Mouse (Mus musculus): ENCODE data around the gene Rdm1. TPM values are rescaled to one million over a fixed set of nuclear protein-coding genes. Genes with fewer than 3 reads are reported as not detected.
"Not testable (repeated sequence)": the region's sequence is repeated elsewhere in the genome, so short reads cannot be mapped to it uniquely, and the experiment has no call there.

The Rdm1 gene
- polyA plus RNA-seq, 1 experiment from 2014 or later, result 52.1 TPM

DNA sequence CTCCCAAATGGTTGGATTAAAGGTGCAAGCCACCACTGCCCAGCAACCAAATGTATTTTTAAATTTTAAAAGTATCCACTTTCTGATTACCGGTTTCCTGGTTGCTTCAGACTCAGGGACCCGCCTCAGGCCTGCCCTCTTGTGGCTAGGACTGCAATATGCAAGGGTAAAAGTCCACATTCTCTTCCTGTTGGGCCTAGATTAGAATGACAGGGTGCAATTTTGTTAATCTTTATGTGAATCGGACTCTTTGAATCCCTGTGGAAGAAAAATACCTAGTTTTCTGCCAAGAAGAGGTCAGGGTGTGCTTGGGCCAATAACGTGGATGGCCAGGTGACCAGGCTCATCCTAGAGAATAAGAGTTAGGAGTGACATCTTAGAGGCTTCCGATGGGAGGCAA lies 37.6 kb upstream of the Rdm1 start:
- no peaks in the 10 kb centered on the region for H3K27me3 ChIP-seq (ENCODE audit: control insufficient read depth, insufficient read depth, low read depth, low read length)
- no peaks in the 10 kb centered on the region for H3K4me1 ChIP-seq (replicated peaks; ENCODE audit: control insufficient read depth, insufficient read depth, low read length)
- no peak for ATAC-seq (ENCODE audit: low read depth)
- H3K9me3 ChIP-seq (ENCODE audit: control insufficient read depth, low read length), result no peaks in the 10 kb centered on the region
- no peaks in the 10 kb centered on the region for H3K36me3 ChIP-seq (ENCODE audit: control insufficient read depth, insufficient read depth, low read length)
- H3K27ac ChIP-seq (ENCODE audit: low read length), result no peak overlapping the region
- H3K4me2 ChIP-seq (ENCODE audit: low read depth, low read length), result no peak overlapping the region
- H3K9ac ChIP-seq (ENCODE audit: low read length), result no peak overlapping the region
- WGBS, result 30% methylated on average over 5 of the region's 5 CpGs
- H3K4me3 ChIP-seq (ENCODE audit: low read length), result no peak overlapping the region

DNA sequence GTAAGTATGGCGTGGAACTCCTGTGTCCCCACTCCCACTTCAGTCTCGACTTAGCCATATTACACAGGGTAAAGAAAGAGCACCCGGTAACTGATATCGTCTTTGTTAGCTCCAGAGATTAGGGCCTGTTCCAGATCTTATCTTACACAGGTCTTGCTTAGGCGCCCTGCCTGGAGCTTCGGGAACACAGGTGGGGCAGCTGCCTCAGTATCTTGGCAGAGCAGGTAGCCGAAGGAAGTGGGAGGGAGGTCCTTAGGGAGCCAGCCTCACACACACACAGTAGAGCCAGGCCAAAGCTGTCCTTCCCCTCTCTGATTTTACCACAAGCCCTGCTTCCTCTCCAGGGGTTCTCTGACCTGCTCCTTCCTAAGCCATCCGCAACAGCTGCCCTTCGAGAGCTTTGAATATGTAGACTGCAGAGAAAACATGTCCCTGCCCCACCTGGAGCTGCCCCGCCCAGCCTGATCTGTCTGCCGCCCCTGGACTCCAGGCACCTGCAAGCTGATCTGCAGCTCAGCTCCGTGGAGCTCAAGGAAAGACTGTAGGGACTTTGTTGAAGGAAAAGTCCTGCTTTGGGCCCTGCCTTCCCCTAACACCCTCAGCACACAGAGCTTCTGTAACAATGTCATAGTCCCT lies 36.9 kb upstream of the Rdm1 start:
- no peaks in the 10 kb centered on the region for H3K27me3 ChIP-seq (ENCODE audit: control insufficient read depth, insufficient read depth, low read depth, low read length)
- 58% methylated on average over 12 of the region's 12 CpGs for WGBS
- H3K4me2 ChIP-seq (ENCODE audit: low read depth, low read length), result no peak overlapping the region
- no peak for ATAC-seq (ENCODE audit: low read depth)
- H3K9me3 ChIP-seq (ENCODE audit: control insufficient read depth, low read length), result no peaks in the 10 kb centered on the region
- H3K4me3 ChIP-seq (ENCODE audit: low read length), result no peak overlapping the region
- H3K4me1 ChIP-seq (replicated peaks; ENCODE audit: control insufficient read depth, insufficient read depth, low read length), result no peaks in the 10 kb centered on the region
- no peaks in the 10 kb centered on the region for H3K36me3 ChIP-seq (ENCODE audit: control insufficient read depth, insufficient read depth, low read length)
- no peak overlapping the region for H3K9ac ChIP-seq (ENCODE audit: low read length)
- H3K27ac ChIP-seq (ENCODE audit: low read length), result no peak overlapping the region

DNA sequence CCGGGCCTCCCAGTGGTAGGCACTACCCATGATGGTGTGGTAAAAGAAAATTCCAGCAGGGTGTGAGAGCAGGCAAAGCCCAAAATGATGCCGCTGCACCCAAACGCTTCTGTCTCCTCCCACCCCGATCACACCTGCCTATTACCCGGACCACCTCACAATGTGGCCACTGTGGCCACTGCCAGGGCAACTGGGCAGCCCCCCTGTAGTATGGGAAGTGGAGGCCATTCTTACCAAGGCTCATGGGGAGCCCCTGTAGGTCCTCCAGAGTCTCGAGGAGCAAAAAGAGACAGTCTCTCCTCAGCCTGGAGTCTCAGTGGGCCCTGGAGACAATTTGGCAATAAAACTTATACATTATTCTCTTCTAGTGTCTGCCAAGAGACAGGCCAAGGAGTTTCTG lies 27.8 kb upstream of the Rdm1 start, which contains the start of gene Gm11634:
Gene Gm11634, minus strand, starts transcription at position 101 of the 400 bp plus-strand sequence.
- no peaks in the 10 kb centered on the region for H3K9me3 ChIP-seq (ENCODE audit: control insufficient read depth, low read length)
- ATAC-seq (ENCODE audit: low read depth), result no peak
- 68% methylated on average over 6 of the region's 6 CpGs for WGBS
- no peaks in the 10 kb centered on the region for H3K27me3 ChIP-seq (ENCODE audit: control insufficient read depth, insufficient read depth, low read depth, low read length)
- no peak within 1 kb of the TSS for H3K9ac ChIP-seq (ENCODE audit: low read length)
- H3K4me2 ChIP-seq (ENCODE audit: low read depth, low read length), result no peak within 1 kb of the TSS
- H3K4me1 ChIP-seq (replicated peaks; ENCODE audit: control insufficient read depth, insufficient read depth, low read length), result no peaks in the 10 kb centered on the region
- no peak within 1 kb of the TSS for H3K4me3 ChIP-seq (ENCODE audit: low read length)
- no peak within 1 kb of the TSS for H3K27ac ChIP-seq (ENCODE audit: low read length)
- H3K36me3 ChIP-seq (ENCODE audit: control insufficient read depth, insufficient read depth, low read length), result no peaks in the 10 kb centered on the region

DNA sequence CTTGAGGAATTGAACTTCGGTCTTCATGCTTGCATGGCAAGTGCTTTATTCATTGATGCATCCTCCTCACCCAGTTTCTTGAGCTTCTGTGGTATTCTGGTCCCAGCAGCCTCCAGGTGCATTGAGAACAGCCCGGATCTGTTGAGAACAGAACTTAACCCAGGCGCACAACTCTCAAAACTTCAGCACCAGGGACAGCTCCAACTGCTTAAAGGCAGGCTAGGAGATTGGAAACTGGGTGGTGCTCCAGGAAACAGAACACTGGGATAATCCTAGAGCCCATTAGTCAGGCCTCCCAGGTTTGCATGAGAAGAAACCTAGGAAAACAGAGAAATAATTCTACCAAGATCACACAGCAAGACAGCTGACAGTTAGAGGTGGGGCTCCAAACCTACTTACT lies 24.5 kb upstream of the Rdm1 start:
- Histone ChIP-seq H3K9ac (ENCODE audit: low read length) (no peak overlapping the region), H3K36me3 (ENCODE audit: control insufficient read depth, insufficient read depth, low read length) (no peaks in the 10 kb centered on the region), H3K4me3 (ENCODE audit: low read length) (no peak overlapping the region), H3K4me1 (replicated peaks; ENCODE audit: control insufficient read depth, insufficient read depth, low read length) (no peaks in the 10 kb centered on the region), H3K9me3 (ENCODE audit: control insufficient read depth, low read length) (no peaks in the 10 kb centered on the region), H3K27ac (ENCODE audit: low read length) (no peak overlapping the region), H3K27me3 (ENCODE audit: control insufficient read depth, insufficient read depth, low read depth, low read length) (no peaks in the 10 kb centered on the region), H3K4me2 (ENCODE audit: low read depth, low read length) (no peak overlapping the region)
- WGBS, result 9% methylated on average over 3 of the region's 3 CpGs
- no peak for ATAC-seq (ENCODE audit: low read depth)

GRCm38 (mm10) chr11:101604116-101604515 lies 22.9 kb upstream of the Rdm1 start:
- Histone ChIP-seq H3K9ac (ENCODE audit: low read length) (no peak overlapping the region), H3K9me3 (ENCODE audit: control insufficient read depth, low read length) (no peaks in the 10 kb centered on the region), H3K4me3 (ENCODE audit: low read length) (no peak overlapping the region), H3K36me3 (ENCODE audit: control insufficient read depth, insufficient read depth, low read length) (no peaks in the 10 kb centered on the region), H3K4me2 (ENCODE audit: low read depth, low read length) (peak overlapping the region; percentile 62), H3K27ac (ENCODE audit: low read length) (no peak overlapping the region), H3K4me1 (replicated peaks; ENCODE audit: control insufficient read depth, insufficient read depth, low read length) (no peaks in the 10 kb centered on the region), H3K27me3 (ENCODE audit: control insufficient read depth, insufficient read depth, low read depth, low read length) (no peaks in the 10 kb centered on the region)
- no peak for ATAC-seq (ENCODE audit: low read depth)
- WGBS, result 5% methylated on average over 3 of the region's 3 CpGs

- H3K4me1 ChIP-seq (replicated peaks; ENCODE audit: control insufficient read depth, insufficient read depth, low read length); H3K9me3 ChIP-seq (ENCODE audit: control insufficient read depth, low read length); H3K36me3 ChIP-seq (ENCODE audit: control insufficient read depth, insufficient read depth, low read length); H3K27ac ChIP-seq (ENCODE audit: low read length); H3K27me3 ChIP-seq (ENCODE audit: control insufficient read depth, insufficient read depth, low read depth, low read length): not testable (repeated sequence)
- Histone ChIP-seq H3K4me2 (ENCODE audit: low read depth, low read length) (peak overlapping the region; percentile 62), H3K4me3 (ENCODE audit: low read length) (peak overlapping the region; percentile 35), H3K9ac (ENCODE audit: low read length) (0 out of 2 replicates have a peak overlapping the region, but pooled peaks have one; percentile 33)
- WGBS, result 1% methylated on average over 28 of the region's 30 CpGs
- peak; percentile 84 for ATAC-seq (ENCODE audit: low read depth)
Observed at GRCm38 (mm10) chr11:101604531-101605453, 22.2 kb upstream of the Rdm1 start.

DNA sequence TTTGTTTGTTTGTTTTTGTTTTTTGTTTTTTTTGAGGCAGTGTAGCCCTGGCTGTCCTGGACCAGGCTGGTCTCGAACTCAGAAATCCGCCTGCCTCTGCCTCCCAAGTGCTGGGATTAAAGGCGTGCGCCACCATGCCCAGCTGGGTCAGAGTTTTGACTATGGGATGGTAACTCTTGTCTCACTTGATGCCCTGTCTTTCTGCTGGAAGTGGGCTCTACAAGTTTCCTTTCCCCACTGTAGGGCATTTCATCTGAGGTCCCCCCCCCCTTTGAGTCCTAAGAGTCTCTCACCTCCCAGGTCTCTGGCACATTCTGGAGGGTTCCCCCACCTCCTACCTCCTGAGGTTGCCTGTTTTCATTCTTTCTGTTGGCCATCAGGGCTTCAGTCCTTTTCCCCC lies 19.9 kb upstream of the Rdm1 start:
- not testable (repeated sequence) for ATAC-seq (ENCODE audit: low read depth); H3K27me3 ChIP-seq (ENCODE audit: control insufficient read depth, insufficient read depth, low read depth, low read length); H3K9ac ChIP-seq (ENCODE audit: low read length); H3K9me3 ChIP-seq (ENCODE audit: control insufficient read depth, low read length); H3K27ac ChIP-seq (ENCODE audit: low read length); H3K4me2 ChIP-seq (ENCODE audit: low read depth, low read length); H3K4me3 ChIP-seq (ENCODE audit: low read length); H3K4me1 ChIP-seq (replicated peaks; ENCODE audit: control insufficient read depth, insufficient read depth, low read length); H3K36me3 ChIP-seq (ENCODE audit: control insufficient read depth, insufficient read depth, low read length)
- 80% methylated on average over 4 of the region's 4 CpGs for WGBS

- no peak overlapping the region for H3K4me3 ChIP-seq (ENCODE audit: low read length)
- no peak overlapping the region for H3K27ac ChIP-seq (ENCODE audit: low read length)
- ATAC-seq (ENCODE audit: low read depth), result peak; percentile 34; the same call in 1 of the 2 replicates
- no peaks in the 10 kb centered on the region for H3K4me1 ChIP-seq (replicated peaks; ENCODE audit: control insufficient read depth, insufficient read depth, low read length)
- H3K9ac ChIP-seq (ENCODE audit: low read length), result no peak overlapping the region
- no peaks in the 10 kb centered on the region for H3K9me3 ChIP-seq (ENCODE audit: control insufficient read depth, low read length)
- no peaks in the 10 kb centered on the region for H3K27me3 ChIP-seq (ENCODE audit: control insufficient read depth, insufficient read depth, low read depth, low read length)
- H3K36me3 ChIP-seq (ENCODE audit: control insufficient read depth, insufficient read depth, low read length), result no peaks in the 10 kb centered on the region
- H3K4me2 ChIP-seq (ENCODE audit: low read depth, low read length), result no peak overlapping the region
- WGBS, result 15% methylated on average over 11 of the region's 11 CpGs
Observed at GRCm38 (mm10) chr11:101610445-101610844, 16.6 kb upstream of the Rdm1 start.

DNA sequence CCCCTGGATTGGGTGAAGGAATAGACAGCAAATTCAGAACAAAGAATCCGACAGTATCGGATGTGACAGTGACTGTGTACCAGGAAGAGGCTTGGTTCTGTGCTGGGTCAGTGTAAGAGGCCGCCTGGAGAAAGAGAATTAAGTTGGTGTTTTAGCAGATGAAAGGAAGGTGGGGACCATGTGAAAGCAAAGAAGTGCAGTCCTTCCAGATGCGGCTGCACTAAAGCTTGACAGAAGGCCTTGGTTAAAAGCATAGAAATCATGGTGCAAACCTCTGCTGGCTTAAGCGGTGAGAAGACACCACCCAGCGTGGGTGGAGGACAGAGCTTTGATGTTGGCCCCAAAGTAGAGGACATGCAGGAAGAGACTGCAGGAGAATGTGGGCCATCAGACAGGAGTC lies 13.4 kb upstream of the Rdm1 start:
- 73% methylated on average over 6 of the region's 6 CpGs for WGBS
- H3K9me3 ChIP-seq (ENCODE audit: control insufficient read depth, low read length), result no peaks in the 10 kb centered on the region
- ATAC-seq (ENCODE audit: low read depth), result no peak
- H3K4me1 ChIP-seq (replicated peaks; ENCODE audit: control insufficient read depth, insufficient read depth, low read length), result no peaks in the 10 kb centered on the region; the same call in 1 of the 2 replicates
- no peaks in the 10 kb centered on the region for H3K27me3 ChIP-seq (ENCODE audit: control insufficient read depth, insufficient read depth, low read depth, low read length)
- no peak overlapping the region for H3K9ac ChIP-seq (ENCODE audit: low read length)
- no peaks in the 10 kb centered on the region for H3K36me3 ChIP-seq (ENCODE audit: control insufficient read depth, insufficient read depth, low read length)
- H3K4me2 ChIP-seq (ENCODE audit: low read depth, low read length), result no peak overlapping the region
- H3K27ac ChIP-seq (ENCODE audit: low read length), result no peak overlapping the region
- H3K4me3 ChIP-seq (ENCODE audit: low read length), result no peak overlapping the region
